Mouse (Mus musculus): ENCODE data around the gene Atp5j. TPM values are rescaled to one million over a fixed set of nuclear protein-coding genes. Genes with fewer than 3 reads are reported as not detected.

Gene Atp5j
- total and polyA plus RNA-seq, 3 experiments: 191 to 240 TPM; not detected in 1

- DNase-seq (ENCODE audit: low read depth, low spot score): peak; percentile 22
- Histone ChIP-seq H3K9ac (ENCODE audit: control insufficient read depth, low read depth, low read length, poor library complexity, severe bottlenecking) (no peak overlapping the region), H3K9me3 (replicated peaks; ENCODE audit: insufficient read depth, low read length) (no peaks in the 10 kb centered on the region), H3K4me1 (ENCODE audit: control insufficient read depth in 1 of 2, insufficient read depth in 2 of 2, low read length in 2 of 2) (no peaks in the 10 kb centered on the region), H3K27me3 (ENCODE audit: control insufficient read depth in 1 of 2, insufficient read depth in 2 of 2, low read length in 2 of 2) (no peaks in the 10 kb centered on the region), H3K36me3 (ENCODE audit: control insufficient read depth in 1 of 2, insufficient read depth in 2 of 2, low read length in 2 of 2) (peaks cover 2 to 3% of the 10 kb centered on the region in 2 experiments; a peak in 3 of 4 replicates), H3K79me2 (ENCODE audit: control insufficient read depth, insufficient read depth, low read length, poor library complexity) (no peaks in the 10 kb centered on the region), H3K4me3 (ENCODE audit: control insufficient read depth in 1 of 2, insufficient read depth in 1 of 2, low read depth in 2 of 2, low read length in 2 of 2) (no peak overlapping the region), H3K27ac (ENCODE audit: control insufficient read depth, low read depth, low read length) (no peak overlapping the region)
- no peak for TF ChIP-seq MAFK (IDR thresholded peaks at IDR 0.05; ENCODE audit: borderline replicate concordance, low read depth, low read length)
- no peak for TF ChIP-seq MAX (IDR thresholded peaks at IDR 0.05; ENCODE audit: low read length)
- TF ChIP-seq SMC3 (IDR thresholded peaks at IDR 0.05; ENCODE audit: low read depth, low read length): no peak
- TF ChIP-seq ZNF384 (IDR thresholded peaks at IDR 0.05; ENCODE audit: low read depth, low read length): no peak
- no peak for TF ChIP-seq MEF2A (IDR thresholded peaks at IDR 0.05; ENCODE audit: extremely low read depth, insufficient replicate concordance, low read depth, low read length, poor library complexity, severe bottlenecking)
- TF ChIP-seq KAT2A (conservative IDR thresholded peaks at IDR 0.05; ENCODE audit: low read depth, low read length): no peak
- TF ChIP-seq MXI1 (IDR thresholded peaks at IDR 0.05; ENCODE audit: low read depth, low read length): no peak
- TF ChIP-seq RCOR1 (IDR thresholded peaks at IDR 0.05; ENCODE audit: low read depth, low read length): no peak
- TF ChIP-seq GATA1 (IDR thresholded peaks at IDR 0.05; ENCODE audit: low read depth, low read length): peak; percentile 26; the same call in 1 of the 2 replicates
- TF ChIP-seq POLR2AphosphoS2 (IDR thresholded peaks at IDR 0.05; ENCODE audit: low read length): no peak
- no peak for TF ChIP-seq POLR2AphosphoS5 (IDR thresholded peaks at IDR 0.05; ENCODE audit: borderline replicate concordance, low read depth, low read length)
- TF ChIP-seq MYC (IDR thresholded peaks at IDR 0.05; ENCODE audit: low read depth, low read length): no peak
- peak; percentile 79 for TF ChIP-seq USF1 (IDR thresholded peaks at IDR 0.05; ENCODE audit: low read depth, low read length)
- TF ChIP-seq CHD1 (IDR thresholded peaks at IDR 0.05; ENCODE audit: low read depth, low read length): no peak
- TF ChIP-seq RAD21 (IDR thresholded peaks at IDR 0.05; ENCODE audit: low read depth, low read length): no peak
These were observed 29.2 kb upstream of the Atp5j start for GRCm38 (mm10) chr16:84864656-84865055.

GRCm38 (mm10) chr16:84853492-84853891 is 18.1 kb upstream of the Atp5j start:
- Histone ChIP-seq H3K79me2 (ENCODE audit: control insufficient read depth, insufficient read depth, low read length, poor library complexity) (no peaks in the 10 kb centered on the region), H3K27me3 (ENCODE audit: control insufficient read depth in 1 of 2, insufficient read depth in 2 of 2, low read length in 2 of 2) (no peaks in the 10 kb centered on the region), H3K36me3 (ENCODE audit: control insufficient read depth in 1 of 2, insufficient read depth in 2 of 2, low read length in 2 of 2) (peaks cover 0 to 19% of the 10 kb centered on the region in 2 experiments; a peak in 2 of 4 replicates)

More at GRCm38 (mm10) chr16:84853492-84853891, 18.1 kb upstream of the Atp5j start:
- no peaks in the 10 kb centered on the region for H3K4me1 ChIP-seq (ENCODE audit: control insufficient read depth in 1 of 2, insufficient read depth in 2 of 2, low read length in 2 of 2)
- H3K9me3 ChIP-seq (replicated peaks; ENCODE audit: insufficient read depth, low read length): no peaks in the 10 kb centered on the region
- no peak overlapping the region for H3K9ac ChIP-seq (ENCODE audit: control insufficient read depth, low read depth, low read length, poor library complexity, severe bottlenecking)
- no peak overlapping the region for H3K4me3 ChIP-seq (ENCODE audit: control insufficient read depth in 1 of 2, insufficient read depth in 1 of 2, low read depth in 2 of 2, low read length in 2 of 2)
- TF ChIP-seq CTCF (IDR thresholded peaks at IDR 0.05 in 2 of 3, conservative IDR thresholded peaks at IDR 0.05 in 1 of 3; ENCODE audit: control insufficient read depth in 1 of 3, insufficient read depth in 1 of 3, low read depth in 2 of 3, low read length in 3 of 3, poor library complexity in 1 of 3, severe bottlenecking in 1 of 3): no peak
- no peak for TF ChIP-seq BHLHE40 (IDR thresholded peaks at IDR 0.05; ENCODE audit: borderline replicate concordance, low read depth, low read length)
- no peak for TF ChIP-seq USF1 (IDR thresholded peaks at IDR 0.05; ENCODE audit: low read depth, low read length)
- no peak for TF ChIP-seq SMC3 (IDR thresholded peaks at IDR 0.05; ENCODE audit: low read depth, low read length)
- no peak for TF ChIP-seq MYB (IDR thresholded peaks at IDR 0.05; ENCODE audit: low read depth, low read length)
- TF ChIP-seq ZMIZ1 (IDR thresholded peaks at IDR 0.05; ENCODE audit: low read depth, low read length): no peak
- TF ChIP-seq ZNF384 (IDR thresholded peaks at IDR 0.05; ENCODE audit: low read depth, low read length): no peak
- TF ChIP-seq RAD21 (IDR thresholded peaks at IDR 0.05; ENCODE audit: low read depth, low read length): no peak
- TF ChIP-seq KAT2A (conservative IDR thresholded peaks at IDR 0.05; ENCODE audit: low read depth, low read length): no peak
- TF ChIP-seq GABPA (IDR thresholded peaks at IDR 0.05; ENCODE audit: low read depth, low read length): no peak
- no peak overlapping the region for H3K27ac ChIP-seq (ENCODE audit: control insufficient read depth, low read depth, low read length)
- DNase-seq (ENCODE audit: low read depth, low spot score): no peak

Data from MEL (cell line).